Mouse (Mus musculus): ENCODE data around the gene Itsn2. TPM values are rescaled to one million over a fixed set of nuclear protein-coding genes. Genes with fewer than 3 reads are reported as not detected.

The Itsn2 gene
- polyA plus RNA-seq, 1 experiment from 2014 or later: 20.6 TPM

DNA sequence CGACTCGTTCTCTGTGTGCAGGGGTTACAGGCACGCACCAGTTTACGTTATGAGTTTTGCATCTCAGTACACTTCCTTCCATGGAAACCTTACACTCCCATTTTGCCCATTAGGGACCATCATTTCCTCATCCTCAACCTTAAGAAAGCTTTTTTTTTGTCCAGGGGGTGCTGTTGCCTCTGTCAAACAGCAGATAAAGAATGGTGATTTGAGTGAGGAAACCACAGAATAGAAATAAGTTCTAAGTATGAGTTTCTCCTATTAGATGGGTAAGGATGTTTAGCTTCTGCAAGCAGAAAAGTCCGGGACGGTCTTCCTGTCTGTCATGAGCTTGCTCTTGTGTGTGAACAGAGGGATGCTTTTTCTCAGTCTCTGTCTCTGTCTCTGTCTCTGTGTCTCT, 413 bp upstream of the Itsn2 start:
- Histone ChIP-seq H3K4me3 (ENCODE audit: low read depth, low read length) (no peak overlapping the region), H3K4me2 (replicated peaks; ENCODE audit: low read depth, low read length) (no peak overlapping the region), H3K27me3 (ENCODE audit: control insufficient read depth, insufficient read depth, low read length) (no peaks in the 10 kb centered on the region; the same call in 1 of the 2 replicates), H3K27ac (ENCODE audit: low read depth, low read length) (no peak overlapping the region), H3K9ac (ENCODE audit: low read depth, low read length) (no peak overlapping the region), H3K4me1 (replicated peaks; ENCODE audit: control insufficient read depth, insufficient read depth, low read length) (no peaks in the 10 kb centered on the region), H3K9me3 (ENCODE audit: control insufficient read depth, low read length) (no peaks in the 10 kb centered on the region), H3K36me3 (ENCODE audit: control insufficient read depth, insufficient read depth, low read length) (no peaks in the 10 kb centered on the region)
- no peak for ATAC-seq (ENCODE audit: low FRiP score)
- no peak for DNase-seq (ENCODE audit: low spot score)
- WGBS: 70% methylated on average over 6 of the region's 6 CpGs

DNA sequence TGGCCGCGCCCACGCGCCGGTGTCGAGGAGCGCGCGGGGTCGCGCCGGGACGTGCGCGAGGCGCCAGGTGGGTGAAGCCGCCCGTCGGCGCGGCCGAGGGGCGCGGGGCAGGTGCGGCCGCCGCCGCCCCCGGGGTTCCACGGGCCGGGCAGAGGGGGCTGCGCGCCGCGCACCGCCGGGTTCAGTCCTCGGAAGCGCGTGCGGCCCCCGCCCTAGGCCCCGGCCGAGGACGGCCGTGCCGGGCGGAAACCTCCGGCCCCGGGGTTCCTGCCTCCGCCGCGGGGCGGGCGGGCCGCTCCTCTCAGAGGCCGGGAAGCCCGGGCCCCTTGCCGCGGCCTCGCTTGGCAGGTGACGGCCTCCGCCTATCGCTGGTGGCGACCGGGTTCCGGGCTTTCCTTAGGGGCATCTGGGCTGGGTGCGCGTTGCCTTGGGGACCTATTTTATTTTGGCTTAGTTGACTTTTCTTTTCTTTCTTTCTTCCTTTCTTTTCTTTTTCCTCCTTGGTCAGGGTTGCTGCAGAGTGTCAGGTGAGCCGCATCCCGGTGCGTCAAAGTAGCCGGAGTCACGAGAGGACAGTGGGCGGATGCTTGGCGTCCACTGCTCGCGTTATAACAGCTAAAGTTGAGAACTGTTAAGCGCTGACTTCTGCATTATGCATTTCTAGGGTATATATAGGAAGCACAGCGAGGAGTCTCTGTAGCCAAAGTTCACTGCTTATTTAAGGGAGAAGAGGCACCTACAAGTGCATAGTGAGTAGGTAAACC, 910 bp downstream of the Itsn2 start:
- 1% methylated on average over 59 of the region's 80 CpGs for WGBS
- peak; percentile 85 for ATAC-seq (ENCODE audit: low FRiP score)

DNA sequence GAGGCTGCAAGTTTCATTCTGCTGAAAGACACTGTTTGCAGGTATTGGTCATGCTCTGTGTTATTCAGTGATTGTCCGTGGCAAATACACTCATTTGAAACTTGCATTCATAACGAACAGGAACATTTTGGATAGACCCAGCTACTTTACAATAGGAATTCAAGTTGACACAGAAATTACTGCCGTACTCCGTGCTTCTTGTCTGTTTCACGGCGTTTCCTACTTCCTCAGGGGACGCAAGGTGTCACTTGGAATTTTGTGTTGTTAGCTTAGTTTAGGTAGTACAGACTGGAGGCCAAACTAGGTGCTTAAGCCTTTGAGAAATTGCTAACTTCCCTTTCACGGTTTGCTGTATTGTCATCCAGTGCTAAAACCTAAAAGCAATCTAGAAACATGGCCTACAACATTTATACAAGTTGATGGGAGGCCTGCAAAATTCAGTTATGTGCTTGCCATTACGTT, 1.5 kb downstream of the Itsn2 start:
- no peak overlapping the region for H3K27ac ChIP-seq (ENCODE audit: low read depth, low read length)
- no peaks in the 10 kb centered on the region for H3K9me3 ChIP-seq (ENCODE audit: control insufficient read depth, low read length)
- no peak overlapping the region for H3K9ac ChIP-seq (ENCODE audit: low read depth, low read length)
- WGBS: 72% methylated on average over 9 of the region's 9 CpGs
- no peaks in the 10 kb centered on the region for H3K36me3 ChIP-seq (ENCODE audit: control insufficient read depth, insufficient read depth, low read length)
- no peaks in the 10 kb centered on the region; the same call in 1 of the 2 replicates for H3K27me3 ChIP-seq (ENCODE audit: control insufficient read depth, insufficient read depth, low read length)
- ATAC-seq (ENCODE audit: low FRiP score) (no peak), DNase-seq (ENCODE audit: low spot score) (peak; percentile 34)
- H3K4me2 ChIP-seq (replicated peaks; ENCODE audit: low read depth, low read length): peak overlapping the region; percentile 82
- H3K4me3 ChIP-seq (ENCODE audit: low read depth, low read length): peak overlapping the region; percentile 76
- H3K4me1 ChIP-seq (replicated peaks; ENCODE audit: control insufficient read depth, insufficient read depth, low read length): no peaks in the 10 kb centered on the region

More for the DNA sequence above, 910 bp downstream of the Itsn2 start:
- H3K27me3 ChIP-seq (ENCODE audit: control insufficient read depth, insufficient read depth, low read length): no peaks in the 10 kb centered on the region; the same call in 1 of the 2 replicates
- no peaks in the 10 kb centered on the region for H3K9me3 ChIP-seq (ENCODE audit: control insufficient read depth, low read length)
- no peak overlapping the region for H3K27ac ChIP-seq (ENCODE audit: low read depth, low read length)
- DNase-seq (ENCODE audit: low spot score): peak; percentile 60
- H3K36me3 ChIP-seq (ENCODE audit: control insufficient read depth, insufficient read depth, low read length): no peaks in the 10 kb centered on the region
- no peaks in the 10 kb centered on the region for H3K4me1 ChIP-seq (replicated peaks; ENCODE audit: control insufficient read depth, insufficient read depth, low read length)
- H3K4me2 ChIP-seq (replicated peaks; ENCODE audit: low read depth, low read length): peak overlapping the region; percentile 82
- peak overlapping the region; percentile 76 for H3K4me3 ChIP-seq (ENCODE audit: low read depth, low read length)
- H3K9ac ChIP-seq (ENCODE audit: low read depth, low read length): peak overlapping the region; percentile 86

- Histone ChIP-seq H3K27me3 (ENCODE audit: control insufficient read depth, insufficient read depth, low read length) (no peaks in the 10 kb centered on the region; the same call in 1 of the 2 replicates), H3K4me1 (replicated peaks; ENCODE audit: control insufficient read depth, insufficient read depth, low read length) (no peaks in the 10 kb centered on the region), H3K27ac (ENCODE audit: low read depth, low read length) (no peak overlapping the region), H3K4me3 (ENCODE audit: low read depth, low read length) (no peak overlapping the region), H3K36me3 (ENCODE audit: control insufficient read depth, insufficient read depth, low read length) (no peaks in the 10 kb centered on the region), H3K9me3 (ENCODE audit: control insufficient read depth, low read length) (no peaks in the 10 kb centered on the region), H3K9ac (ENCODE audit: low read depth, low read length) (no peak overlapping the region), H3K4me2 (replicated peaks; ENCODE audit: low read depth, low read length) (no peak overlapping the region)
- ATAC-seq (ENCODE audit: low FRiP score) (no peak), DNase-seq (ENCODE audit: low spot score) (no peak)
- 83% methylated on average over 6 of the region's 6 CpGs for WGBS
Observed at GRCm38 (mm10) chr12:4595055-4595454, 2.6 kb downstream of the Itsn2 start.

DNA sequence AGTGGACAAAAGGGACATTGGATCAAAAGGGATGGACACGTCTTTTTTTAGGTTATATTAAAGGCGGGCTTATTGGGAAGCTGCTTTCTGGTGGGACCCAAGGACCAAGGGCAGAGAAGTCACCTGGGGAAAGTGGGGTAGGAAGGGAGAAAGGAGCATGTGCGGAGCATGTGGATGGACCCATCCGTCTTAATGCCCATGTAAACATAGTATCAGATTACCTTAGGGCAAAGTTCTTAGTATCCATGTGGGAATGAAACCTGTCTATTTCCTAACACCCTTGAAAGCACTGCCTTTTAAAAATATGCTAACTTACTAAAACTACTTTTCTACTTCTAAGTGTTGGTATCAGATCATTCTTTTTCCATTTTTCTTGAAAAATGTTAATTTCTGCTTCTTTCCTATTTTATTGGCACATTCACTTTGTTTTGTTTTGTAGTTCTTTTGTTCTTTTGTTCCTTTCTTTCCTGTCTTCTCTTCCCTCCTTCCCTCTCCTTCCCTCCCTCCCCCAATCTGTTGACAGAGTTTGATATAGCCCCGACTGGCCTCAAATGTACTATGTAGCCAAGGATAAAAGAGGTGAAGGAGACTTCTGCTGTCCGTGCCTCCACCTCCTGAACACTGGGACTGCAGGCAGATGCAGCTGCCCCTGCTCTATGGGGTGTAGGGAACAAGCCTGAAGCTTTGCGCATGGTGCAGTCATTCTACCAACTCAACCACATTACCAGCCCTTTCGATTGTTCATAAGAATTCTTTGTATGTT, 6.4 kb downstream of the Itsn2 start:
- no peak overlapping the region for H3K4me2 ChIP-seq (replicated peaks; ENCODE audit: low read depth, low read length)
- no peak overlapping the region for H3K9ac ChIP-seq (ENCODE audit: low read depth, low read length)
- ATAC-seq (ENCODE audit: low FRiP score) (no peak), DNase-seq (ENCODE audit: low spot score) (no peak)
- H3K4me3 ChIP-seq (ENCODE audit: low read depth, low read length): no peak overlapping the region
- no peaks in the 10 kb centered on the region for H3K36me3 ChIP-seq (ENCODE audit: control insufficient read depth, insufficient read depth, low read length)
- no peaks in the 10 kb centered on the region for H3K9me3 ChIP-seq (ENCODE audit: control insufficient read depth, low read length)
- no peak overlapping the region for H3K27ac ChIP-seq (ENCODE audit: low read depth, low read length)
- no peaks in the 10 kb centered on the region for H3K4me1 ChIP-seq (replicated peaks; ENCODE audit: control insufficient read depth, insufficient read depth, low read length)
- 58% methylated on average over 8 of the region's 8 CpGs for WGBS
- H3K27me3 ChIP-seq (ENCODE audit: control insufficient read depth, insufficient read depth, low read length): no peaks in the 10 kb centered on the region; the same call in 1 of the 2 replicates

- H3K4me2 ChIP-seq (replicated peaks; ENCODE audit: low read depth, low read length): no peak overlapping the region
- H3K27me3 ChIP-seq (ENCODE audit: control insufficient read depth, insufficient read depth, low read length): no peaks in the 10 kb centered on the region; the same call in 1 of the 2 replicates
- DNase-seq (ENCODE audit: low spot score): no peak
- no peak for ATAC-seq (ENCODE audit: low FRiP score)
- WGBS: 87% methylated on average over 4 of the region's 4 CpGs
- no peaks in the 10 kb centered on the region for H3K4me1 ChIP-seq (replicated peaks; ENCODE audit: control insufficient read depth, insufficient read depth, low read length)
- no peak overlapping the region for H3K4me3 ChIP-seq (ENCODE audit: low read depth, low read length)
- H3K9me3 ChIP-seq (ENCODE audit: control insufficient read depth, low read length): no peaks in the 10 kb centered on the region
- H3K9ac ChIP-seq (ENCODE audit: low read depth, low read length): no peak overlapping the region
- no peaks in the 10 kb centered on the region for H3K36me3 ChIP-seq (ENCODE audit: control insufficient read depth, insufficient read depth, low read length)
- no peak overlapping the region for H3K27ac ChIP-seq (ENCODE audit: low read depth, low read length)
Observed at GRCm38 (mm10) chr12:4599713-4600112, 7.3 kb downstream of the Itsn2 start.

DNA sequence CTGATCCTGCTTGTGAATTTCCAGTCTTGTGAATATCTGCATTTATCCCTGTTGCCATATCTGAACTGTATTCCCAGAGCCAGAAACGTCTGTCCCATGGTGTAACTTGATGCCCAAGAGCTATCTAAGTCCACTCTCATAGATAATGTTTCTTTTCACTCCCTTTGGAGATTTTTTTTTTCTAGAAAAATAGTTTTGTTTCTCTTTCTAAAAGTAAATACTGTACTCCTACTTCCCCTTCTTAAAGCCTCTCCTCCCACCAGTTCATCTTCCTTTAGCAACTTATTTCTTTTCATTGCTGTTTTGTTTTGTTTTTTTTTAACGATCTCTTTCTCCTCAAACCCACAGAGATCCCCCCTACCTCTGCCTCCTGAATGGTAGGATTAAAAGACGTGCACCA, 14.2 kb downstream of the Itsn2 start:
- H3K4me3 ChIP-seq (ENCODE audit: low read depth, low read length): no peak overlapping the region
- H3K9me3 ChIP-seq (ENCODE audit: control insufficient read depth, low read length): no peaks in the 10 kb centered on the region
- ATAC-seq (ENCODE audit: low FRiP score) (no peak), DNase-seq (ENCODE audit: low spot score) (no peak)
- H3K4me1 ChIP-seq (replicated peaks; ENCODE audit: control insufficient read depth, insufficient read depth, low read length): no peaks in the 10 kb centered on the region
- 54% methylated on average over 3 of the region's 3 CpGs for WGBS
- no peak overlapping the region for H3K4me2 ChIP-seq (replicated peaks; ENCODE audit: low read depth, low read length)
- H3K27me3 ChIP-seq (ENCODE audit: control insufficient read depth, insufficient read depth, low read length): no peaks in the 10 kb centered on the region
- H3K9ac ChIP-seq (ENCODE audit: low read depth, low read length): no peak overlapping the region
- H3K27ac ChIP-seq (ENCODE audit: low read depth, low read length): no peak overlapping the region
- H3K36me3 ChIP-seq (ENCODE audit: control insufficient read depth, insufficient read depth, low read length): no peaks in the 10 kb centered on the region

DNA sequence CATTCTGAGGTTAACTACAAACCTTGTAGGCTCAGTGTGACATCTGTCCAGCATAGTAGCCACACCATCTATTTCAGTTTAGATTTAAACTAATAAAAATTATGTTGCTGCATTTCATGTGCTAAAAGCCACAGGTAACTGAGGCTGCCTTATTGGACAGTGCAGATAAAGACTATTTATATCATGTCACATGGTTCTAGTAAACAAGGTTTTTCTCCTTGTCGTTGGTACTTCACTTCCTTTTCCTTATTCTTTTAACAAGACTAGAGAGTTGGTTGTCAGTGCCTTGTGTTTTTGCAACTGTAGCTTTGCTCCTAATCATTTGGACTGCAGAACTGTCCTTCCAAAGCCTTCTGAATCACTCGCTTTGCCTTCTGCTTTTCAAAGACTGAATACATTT, 22.3 kb downstream of the Itsn2 start:
- Histone ChIP-seq H3K36me3 (ENCODE audit: control insufficient read depth, insufficient read depth, low read length) (no peaks in the 10 kb centered on the region), H3K27me3 (ENCODE audit: control insufficient read depth, insufficient read depth, low read length) (no peaks in the 10 kb centered on the region), H3K4me2 (replicated peaks; ENCODE audit: low read depth, low read length) (no peak overlapping the region), H3K27ac (ENCODE audit: low read depth, low read length) (no peak overlapping the region), H3K9me3 (ENCODE audit: control insufficient read depth, low read length) (no peaks in the 10 kb centered on the region), H3K4me3 (ENCODE audit: low read depth, low read length) (no peak overlapping the region), H3K4me1 (replicated peaks; ENCODE audit: control insufficient read depth, insufficient read depth, low read length) (no peaks in the 10 kb centered on the region), H3K9ac (ENCODE audit: low read depth, low read length) (no peak overlapping the region)
- 82% methylated on average over 2 of the region's 2 CpGs for WGBS
- no peak for DNase-seq (ENCODE audit: low spot score)
- no peak for ATAC-seq (ENCODE audit: low FRiP score)
